Mouse (Mus musculus) thymus, adult 2 months (tissue): ENCODE measurements around the gene Ddx39b. TPM values are rescaled to one million over a fixed set of nuclear protein-coding genes. Genes with fewer than 3 reads are reported as not detected.

Experiments used
- DNase-seq: peaks from one replicate; pipeline ENCODE4 v3.0.0; 2021
- H3K27ac ChIP-seq: fragments of 200-500 bp; 2 replicates; pipeline ENCODE4 v1.5.1; 2012; ENCODE audit warnings: low read length, control low read depth; ENCODE audit not compliant: control insufficient read depth, insufficient read depth
- H3K27me3 ChIP-seq: fragments of 200-500 bp; 2 replicates; pipeline ENCODE4 v1.6.1; 2012; ENCODE audit warnings: mild to moderate bottlenecking, low read length, moderate library complexity, mixed read lengths; ENCODE audit not compliant: control insufficient read depth, insufficient read depth
- H3K36me3 ChIP-seq: fragments of 200-500 bp; 2 replicates; pipeline ENCODE4 v1.6.1; 2012; ENCODE audit warnings: mild to moderate bottlenecking, low read length, moderate library complexity; ENCODE audit not compliant: control insufficient read depth, insufficient read depth
- H3K4me1 ChIP-seq: fragments of 200-500 bp; replicated peaks from 2 replicates; pipeline ENCODE4 v1.6.1; 2012; ENCODE audit warnings: low read length; ENCODE audit not compliant: control insufficient read depth, insufficient read depth
- H3K4me3 ChIP-seq: fragments of 200-500 bp; 2 replicates; pipeline ENCODE4 v1.5.1; 2012; ENCODE audit warnings: mild to moderate bottlenecking, low read length, control low read depth, moderate library complexity; ENCODE audit not compliant: control insufficient read depth, insufficient read depth
- CTCF ChIP-seq: fragments of 200-500 bp; IDR thresholded peaks from 2 replicates; pipeline ENCODE4 v1.5.1; 2012; ENCODE audit warnings: mild to moderate bottlenecking, control low read depth, low read length, moderate library complexity, borderline replicate concordance; ENCODE audit not compliant: control insufficient read depth, poor library complexity, insufficient read depth; ENCODE audit errors: extremely low read depth
- POLR2A ChIP-seq: fragments of 200-500 bp; IDR thresholded peaks from 2 replicates; pipeline ENCODE4 v1.6.1; 2012; ENCODE audit warnings: mild to moderate bottlenecking, low read length, control low read depth, moderate library complexity; ENCODE audit not compliant: control insufficient read depth, poor library complexity, insufficient read depth; ENCODE audit errors: extremely low read depth
- WGBS: fragments of 180-500 bp; shearing (Covaris S2); methylation state at CpG from one replicate; pipeline ENCODE4 v1.1.7; 2018; 5-methylcytosine and 5-hydroxymethylcytosine counted together
- polyA plus RNA-seq: library from polyadenylated mRNA; depleted of rRNA; stranded (reverse); fragments of >200 nt; gene quantifications from 2 replicates; pipeline ENCODE4 v1.2.3, GENCODE M21; 2012

Ddx39b gene
- polyA plus RNA-seq, 1 experiment, result 778 TPM

- H3K36me3 ChIP-seq, result 0 out of 2 replicates have a peak, but pooled peaks cover 3% of the 10 kb centered on the region
- no peak overlapping the region for H3K27ac ChIP-seq
- no peaks in the 10 kb centered on the region for H3K27me3 ChIP-seq
- 78% methylated on average over 1 of the region's 1 CpGs for WGBS
- H3K4me1 ChIP-seq, result peaks cover 6% of the 10 kb centered on the region; the same call in 1 of the 2 replicates
- TF ChIP-seq CTCF, result no peak
- no peak for TF ChIP-seq POLR2A
- H3K4me3 ChIP-seq, result no peak overlapping the region
- DNase-seq, result no peak
Measured at GRCm38 (mm10) chr17:35267399-35268086, 26.0 kb downstream of the Ddx39b start.

- WGBS, result 66% methylated on average over 3 of the region's 3 CpGs
- Histone ChIP-seq H3K27ac (no peak overlapping the region), H3K27me3 (no peaks in the 10 kb centered on the region), H3K4me1 (peaks cover 3% of the 10 kb centered on the region; the same call in 1 of the 2 replicates), H3K4me3 (no peak overlapping the region), H3K36me3 (0 out of 2 replicates have a peak, but pooled peaks cover 3% of the 10 kb centered on the region)
- peak; percentile 46 for DNase-seq
- TF ChIP-seq CTCF (no peak), POLR2A (no peak)
Measured at GRCm38 (mm10) chr17:35269653-35270347, 28.3 kb downstream of the Ddx39b start.

GRCm38 (mm10) chr17:35272249-35272648, 30.7 kb downstream of the Ddx39b start:
- TF ChIP-seq CTCF (no peak), POLR2A (no peak)
- Histone ChIP-seq H3K4me3 (no peak overlapping the region), H3K36me3 (no peaks in the 10 kb centered on the region), H3K27me3 (peaks cover 2% of the 10 kb centered on the region; the same call in 1 of the 2 replicates), H3K4me1 (peaks cover 3% of the 10 kb centered on the region; the same call in 1 of the 2 replicates), H3K27ac (no peak overlapping the region)
- DNase-seq, result no peak
- 94% methylated on average over 3 of the region's 3 CpGs for WGBS

DNA sequence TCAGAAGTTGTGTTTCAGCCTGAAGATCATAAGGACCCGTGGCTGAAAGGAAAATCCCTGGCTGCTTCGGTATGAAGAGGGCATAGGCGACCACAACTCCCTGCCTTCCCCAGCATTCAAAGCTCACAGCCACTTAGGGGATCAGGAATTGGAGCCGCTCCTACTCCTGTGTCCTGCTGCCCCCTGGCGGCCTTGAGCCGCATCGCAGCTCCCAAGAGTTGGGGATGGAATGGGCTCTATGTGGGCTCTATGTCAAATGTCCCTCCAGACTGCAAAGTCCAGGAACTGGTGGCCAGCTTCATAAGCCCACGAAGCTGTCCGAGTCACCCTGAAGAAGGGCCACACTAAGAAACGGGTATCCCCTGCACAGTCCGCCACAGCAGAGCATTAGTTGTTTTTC, 33.2 kb downstream of the Ddx39b start:
- H3K36me3 ChIP-seq, result no peaks in the 10 kb centered on the region
- H3K27me3 ChIP-seq, result peaks cover 2% of the 10 kb centered on the region; the same call in 1 of the 2 replicates
- 5% methylated on average over 11 of the region's 11 CpGs for WGBS
- H3K4me1 ChIP-seq, result peaks cover 3% of the 10 kb centered on the region; the same call in 1 of the 2 replicates
- TF ChIP-seq POLR2A (no peak), CTCF (peak; percentile 93)
- H3K4me3 ChIP-seq, result no peak overlapping the region
- H3K27ac ChIP-seq, result no peak overlapping the region
- peak; percentile 89 for DNase-seq

DNA sequence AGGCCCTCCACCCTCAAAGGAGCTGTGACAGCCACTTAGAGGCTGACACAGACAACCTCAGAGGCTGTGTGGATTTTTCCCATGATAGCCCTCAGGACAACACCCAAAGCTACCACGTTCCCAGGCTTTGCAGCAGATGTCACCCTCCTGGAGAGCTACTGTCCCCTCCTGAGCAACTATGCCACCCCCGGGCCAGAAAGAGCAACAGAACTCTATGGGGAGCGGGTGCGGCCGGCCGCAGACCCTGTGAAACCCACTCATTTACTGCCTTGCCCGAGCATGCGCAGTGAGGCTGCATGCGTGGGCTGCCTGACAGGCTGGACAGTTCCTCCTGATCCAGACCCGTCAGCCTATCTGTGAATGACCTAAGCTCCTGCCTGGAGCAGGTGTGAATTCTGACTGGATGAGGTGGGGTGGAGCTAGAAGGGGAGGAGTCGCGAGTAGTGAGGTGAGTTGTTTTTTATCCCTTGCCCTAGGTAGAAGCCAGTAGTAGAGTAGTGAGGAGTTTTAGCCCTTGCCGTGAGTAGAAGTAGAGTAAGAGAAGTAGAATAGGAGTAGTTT, 34.8 kb downstream of the Ddx39b start:
- Histone ChIP-seq H3K27me3 (peaks cover 2% of the 10 kb centered on the region; the same call in 1 of the 2 replicates), H3K4me3 (no peak overlapping the region), H3K4me1 (peaks cover 3% of the 10 kb centered on the region; the same call in 1 of the 2 replicates), H3K27ac (no peak overlapping the region), H3K36me3 (no peaks in the 10 kb centered on the region)
- TF ChIP-seq POLR2A (no peak), CTCF (no peak)
- no peak for DNase-seq
- 39% methylated on average over 13 of the region's 13 CpGs for WGBS

GRCm38 (mm10) chr17:35278049-35278448, 36.5 kb downstream of the Ddx39b start:
- 81% methylated on average over 8 of the region's 8 CpGs for WGBS
- Histone ChIP-seq H3K4me1 (peaks cover 3% of the 10 kb centered on the region; the same call in 1 of the 2 replicates), H3K27me3 (peaks cover 2% of the 10 kb centered on the region; the same call in 1 of the 2 replicates), H3K36me3 (no peaks in the 10 kb centered on the region), H3K27ac (no peak overlapping the region), H3K4me3 (no peak overlapping the region)
- no peak for TF ChIP-seq CTCF
- no peak for TF ChIP-seq POLR2A
- DNase-seq, result no peak
